Mouse (Mus musculus): ENCODE results near the gene Med10. TPM values are rescaled to one million over a fixed set of nuclear protein-coding genes. Genes with fewer than 3 reads are reported as not detected.

The Med10 gene
- polyA plus RNA-seq, 1 experiment from 2014 or later = 201 TPM

DNA sequence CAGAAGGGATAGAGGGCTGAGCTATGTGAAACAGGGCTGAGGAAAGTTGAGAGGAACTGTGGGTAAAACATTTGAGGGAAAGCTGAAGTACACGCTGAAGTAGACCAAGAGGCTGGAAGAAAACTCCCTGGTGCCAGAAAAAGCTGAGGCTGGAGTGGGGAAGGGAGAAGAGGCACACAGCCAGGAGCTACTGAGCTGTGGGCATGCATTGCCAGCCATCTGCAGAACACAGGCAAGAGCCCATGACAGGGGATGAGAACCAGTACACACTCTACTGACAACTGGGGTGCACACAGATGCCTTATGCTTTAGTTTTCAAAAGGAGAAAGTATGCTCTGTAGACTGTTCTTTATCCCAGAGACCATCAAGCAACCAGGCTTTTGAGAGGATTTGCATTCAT lies 43.4 kb downstream of the Med10 start:
- no peaks in the 10 kb centered on the region for H3K4me1 ChIP-seq
- H3K27me3 ChIP-seq = no peaks in the 10 kb centered on the region
- H3K9ac ChIP-seq = no peak overlapping the region
- no peak overlapping the region for H3K27ac ChIP-seq
- no peaks in the 10 kb centered on the region for H3K36me3 ChIP-seq (ENCODE audit: poor library complexity, severe bottlenecking)
- ATAC-seq = no peak
- H3K9me3 ChIP-seq (replicated peaks) = no peaks in the 10 kb centered on the region
- H3K4me2 ChIP-seq = no peak overlapping the region
- WGBS = 93% methylated on average over 1 of the region's 1 CpGs
- no peak overlapping the region for H3K4me3 ChIP-seq

DNA sequence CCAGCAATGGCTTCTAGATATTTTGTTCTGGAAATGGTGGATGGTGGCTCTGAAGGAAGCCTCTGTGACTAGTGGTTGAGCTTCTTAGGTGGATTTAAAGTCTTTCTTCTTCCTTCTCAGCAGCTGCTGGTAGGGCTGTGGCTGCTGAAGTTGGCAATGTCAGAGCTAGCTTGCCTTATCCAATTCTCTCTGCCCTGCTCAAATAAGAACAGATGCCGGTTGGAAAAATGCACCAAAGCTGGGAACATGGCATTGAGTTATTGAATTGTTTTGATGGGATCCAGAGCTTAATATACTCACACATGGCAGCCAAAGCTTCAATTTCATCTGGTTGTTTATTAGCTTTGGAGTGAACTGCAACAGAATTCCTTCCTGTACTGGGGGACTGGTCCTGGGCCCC lies 47.4 kb downstream of the Med10 start:
- no peak for ATAC-seq
- H3K4me2 ChIP-seq = no peak overlapping the region
- WGBS = 85% methylated on average over 1 of the region's 1 CpGs
- H3K9me3 ChIP-seq (replicated peaks) = no peaks in the 10 kb centered on the region
- no peak overlapping the region for H3K4me3 ChIP-seq
- H3K27ac ChIP-seq = no peak overlapping the region
- no peaks in the 10 kb centered on the region for H3K36me3 ChIP-seq (ENCODE audit: poor library complexity, severe bottlenecking)
- no peak overlapping the region for H3K9ac ChIP-seq
- H3K4me1 ChIP-seq = no peaks in the 10 kb centered on the region
- H3K27me3 ChIP-seq = no peaks in the 10 kb centered on the region

DNA sequence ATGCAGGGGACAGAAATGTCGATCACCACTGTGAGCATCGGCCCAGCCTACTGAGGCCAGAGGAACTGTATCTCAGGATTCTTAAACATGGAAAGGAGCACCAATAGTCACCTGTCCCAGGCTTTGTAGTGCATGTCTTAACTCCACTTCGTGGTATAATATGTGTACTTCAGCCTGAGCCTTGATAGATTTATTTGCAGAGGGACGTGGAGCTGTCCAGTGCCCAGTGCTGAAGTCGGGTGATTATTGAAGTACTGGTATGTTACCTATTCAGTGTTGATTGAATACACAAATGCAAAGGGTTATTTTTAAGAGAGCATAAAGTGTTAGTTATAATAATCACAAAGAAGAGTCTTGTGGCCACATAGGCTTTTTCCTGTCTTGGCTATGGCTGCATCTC lies 50.1 kb downstream of the Med10 start:
- H3K4me1 ChIP-seq = no peaks in the 10 kb centered on the region
- ATAC-seq = no peak
- no peaks in the 10 kb centered on the region for H3K36me3 ChIP-seq (ENCODE audit: poor library complexity, severe bottlenecking)
- H3K27me3 ChIP-seq = no peaks in the 10 kb centered on the region
- no peak overlapping the region for H3K4me2 ChIP-seq
- WGBS = 73% methylated on average over 5 of the region's 5 CpGs
- no peaks in the 10 kb centered on the region for H3K9me3 ChIP-seq (replicated peaks)
- H3K27ac ChIP-seq = no peak overlapping the region
- H3K4me3 ChIP-seq = no peak overlapping the region
- H3K9ac ChIP-seq = no peak overlapping the region

DNA sequence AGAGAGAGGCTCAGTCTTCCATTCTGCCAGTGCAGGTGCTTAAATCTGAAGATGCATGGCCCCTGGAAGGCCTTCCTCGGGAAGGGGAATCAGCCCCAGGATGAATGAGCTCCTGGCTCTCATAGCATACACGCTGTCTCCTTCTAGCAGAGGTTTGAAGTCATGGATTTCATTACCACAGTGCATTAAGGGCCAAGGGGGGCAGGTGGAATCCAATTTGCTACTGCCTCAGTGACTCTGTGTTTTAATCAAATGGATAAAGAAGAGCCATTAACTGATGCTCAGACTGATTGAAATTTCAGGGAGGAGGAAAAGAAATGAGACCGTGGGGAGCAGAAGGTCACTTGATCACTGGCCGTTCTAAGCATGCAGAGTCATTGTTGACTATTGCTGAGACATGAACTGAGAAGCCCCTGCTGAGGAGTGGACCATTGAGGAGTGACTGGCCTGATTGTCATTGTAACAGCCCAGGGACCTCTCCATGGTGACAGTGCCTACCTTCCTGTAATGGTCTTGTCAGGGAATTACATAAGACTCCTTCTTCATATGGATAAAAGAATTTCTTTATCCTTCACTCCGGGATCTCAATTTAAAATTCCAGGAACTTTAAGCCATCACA lies 51.3 kb downstream of the Med10 start:
- no peak overlapping the region for H3K4me3 ChIP-seq
- H3K9me3 ChIP-seq (replicated peaks) = no peaks in the 10 kb centered on the region
- H3K9ac ChIP-seq = no peak overlapping the region
- no peaks in the 10 kb centered on the region for H3K36me3 ChIP-seq (ENCODE audit: poor library complexity, severe bottlenecking)
- 31% methylated on average over 5 of the region's 5 CpGs for WGBS
- no peak overlapping the region for H3K27ac ChIP-seq
- H3K27me3 ChIP-seq = no peaks in the 10 kb centered on the region
- H3K4me1 ChIP-seq = no peaks in the 10 kb centered on the region
- no peak overlapping the region for H3K4me2 ChIP-seq
- no peak for ATAC-seq

DNA sequence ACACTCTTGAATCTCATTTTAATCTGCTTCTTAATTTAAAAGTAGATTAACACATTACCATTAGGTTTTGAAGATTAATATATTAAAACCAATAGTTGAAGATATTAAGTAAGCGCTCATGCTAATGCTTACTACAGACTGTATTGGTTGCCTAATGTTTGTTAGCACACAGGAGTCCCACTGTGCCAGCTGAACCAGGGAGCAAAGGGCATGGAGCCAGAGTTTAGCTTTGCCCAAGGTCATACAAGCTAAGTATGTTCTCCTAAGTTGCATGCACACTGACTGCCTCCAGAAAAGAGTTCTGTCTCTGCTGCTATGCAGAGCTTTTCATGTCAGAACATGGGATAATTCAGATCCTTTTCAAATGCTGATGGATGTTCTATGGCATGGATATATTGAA lies 53.7 kb downstream of the Med10 start:
- no peak overlapping the region for H3K27ac ChIP-seq
- no peaks in the 10 kb centered on the region for H3K36me3 ChIP-seq (ENCODE audit: poor library complexity, severe bottlenecking)
- no peaks in the 10 kb centered on the region for H3K9me3 ChIP-seq (replicated peaks)
- H3K4me1 ChIP-seq = no peaks in the 10 kb centered on the region
- WGBS = 96% methylated on average over 1 of the region's 1 CpGs
- no peak overlapping the region for H3K9ac ChIP-seq
- H3K27me3 ChIP-seq = no peaks in the 10 kb centered on the region
- H3K4me3 ChIP-seq = no peak overlapping the region
- H3K4me2 ChIP-seq = no peak overlapping the region
- no peak for ATAC-seq

DNA sequence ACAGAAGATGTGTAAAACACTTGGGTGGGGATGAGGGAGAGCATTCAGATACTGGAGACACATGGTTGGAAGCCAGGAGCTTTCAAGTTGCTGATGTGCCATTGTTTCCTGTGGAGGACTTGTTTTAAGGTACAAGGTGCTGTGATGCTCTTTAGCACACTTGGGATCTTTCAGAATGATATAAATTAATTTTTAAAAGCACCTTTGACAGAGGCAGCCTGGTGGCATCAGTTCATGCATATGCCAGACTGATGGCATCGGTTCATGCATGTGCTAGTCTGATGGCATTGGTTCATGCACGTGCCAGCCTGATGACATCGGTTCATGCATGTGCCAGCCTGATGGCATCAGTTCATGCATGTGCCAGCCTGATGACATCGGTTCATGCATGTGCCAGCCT lies 60.1 kb downstream of the Med10 start:
- Histone ChIP-seq H3K4me3 (no peak overlapping the region), H3K4me1 (no peaks in the 10 kb centered on the region), H3K27me3 (no peaks in the 10 kb centered on the region), H3K9me3 (replicated peaks) (no peaks in the 10 kb centered on the region), H3K4me2 (no peak overlapping the region), H3K27ac (no peak overlapping the region), H3K9ac (no peak overlapping the region), H3K36me3 (ENCODE audit: poor library complexity, severe bottlenecking) (no peaks in the 10 kb centered on the region)
- no peak for ATAC-seq
- WGBS = 98% methylated on average over 4 of the region's 4 CpGs

DNA sequence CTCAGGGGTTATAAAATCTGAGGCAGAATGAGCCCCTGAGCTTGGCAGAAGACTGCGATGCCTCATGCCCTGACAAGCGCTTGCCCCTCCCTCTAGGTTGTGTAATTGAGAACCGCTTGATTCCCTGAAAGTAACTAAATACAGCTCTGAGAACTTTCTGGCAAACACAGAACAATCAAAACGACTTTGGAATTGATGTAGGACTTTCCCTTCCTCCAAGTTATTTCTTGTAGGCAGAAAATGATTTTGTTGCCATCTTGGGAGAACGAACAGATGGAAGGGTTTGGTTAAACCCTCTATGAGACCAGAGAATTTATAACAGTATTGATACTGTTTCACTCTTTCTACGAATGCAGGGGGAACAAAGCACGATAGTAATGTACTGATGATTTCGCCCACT lies 62.7 kb downstream of the Med10 start:
- Histone ChIP-seq H3K36me3 (ENCODE audit: poor library complexity, severe bottlenecking) (no peaks in the 10 kb centered on the region), H3K4me2 (no peak overlapping the region), H3K4me3 (no peak overlapping the region), H3K27me3 (no peaks in the 10 kb centered on the region), H3K27ac (no peak overlapping the region), H3K4me1 (no peaks in the 10 kb centered on the region), H3K9ac (no peak overlapping the region), H3K9me3 (replicated peaks) (no peaks in the 10 kb centered on the region)
- ATAC-seq = no peak
- WGBS = 83% methylated on average over 8 of the region's 8 CpGs

Other genes with a start within 250 kb of the Med10 start
- gene Srd5a1, start 191.0 kb upstream of the Med10 start, polyA plus RNA-seq (2015; fragmentation: Nextera tagmentation; extraction: Ambion mirVana) = 25.4 and 31.6 TPM in 2 replicates
- gene Ube2ql1, start 62.5 kb upstream of the Med10 start, polyA plus RNA-seq (2015; fragmentation: Nextera tagmentation; extraction: Ambion mirVana) = 10.5 and 11.4 TPM in 2 replicates

All from forebrain, embryonic 13.5 days (tissue).